Mouse (Mus musculus) liver, adult (tissue): Measurements from ENCODE around the gene Stab1.

Experiments
- GATA4 ChIP-seq: IDR thresholded peaks from 2 replicates; pipeline ENCODE4 v1.6.1; 2014; ENCODE audit warnings: mild to moderate bottlenecking, low read length; ENCODE audit not compliant: insufficient replicate concordance

Gene Stab1

GRCm38 (mm10) chr14:31145694-31146093 is 22.7 kb downstream of the Stab1 start:
- TF ChIP-seq GATA4, result no peak

- no peak for TF ChIP-seq GATA4
These were observed 27.4 kb downstream of the Stab1 start for GRCm38 (mm10) chr14:31141011-31141410.

- TF ChIP-seq GATA4, result no peak
These were observed 28.3 kb downstream of the Stab1 start for GRCm38 (mm10) chr14:31140141-31140540.

GRCm38 (mm10) chr14:31139666-31140065 is 28.8 kb downstream of the Stab1 start:
- no peak for TF ChIP-seq GATA4

- no peak for TF ChIP-seq GATA4
These were observed 29.5 kb downstream of the Stab1 start for GRCm38 (mm10) chr14:31138897-31139429.

GRCm38 (mm10) chr14:31138219-31138896 is 30.1 kb downstream of the Stab1 start:
- TF ChIP-seq GATA4, result no peak

GRCm38 (mm10) chr14:31137791-31138190 is 30.6 kb downstream of the Stab1 start:
- no peak for TF ChIP-seq GATA4

GRCm38 (mm10) chr14:31137281-31137595 is 31.2 kb downstream of the Stab1 start:
- no peak for TF ChIP-seq GATA4

GRCm38 (mm10) chr14:31136411-31137280 is 31.8 kb downstream of the Stab1 start:
- TF ChIP-seq GATA4, result peak; percentile 43; the same call in 1 of the 2 replicates

GRCm38 (mm10) chr14:31135495-31136410 is 32.7 kb downstream of the Stab1 start:
- no peak for TF ChIP-seq GATA4

GRCm38 (mm10) chr14:31134015-31135000 is 34.1 kb downstream of the Stab1 start:
- no peak for TF ChIP-seq GATA4

GRCm38 (mm10) chr14:31133023-31133665 is 35.3 kb downstream of the Stab1 start:
- TF ChIP-seq GATA4, result no peak

- TF ChIP-seq GATA4, result no peak
These were observed 35.9 kb downstream of the Stab1 start for GRCm38 (mm10) chr14:31132491-31132975.
